9 mouse cellular contexts compared by ENCODE assay signal in the genomic region with DNA sequence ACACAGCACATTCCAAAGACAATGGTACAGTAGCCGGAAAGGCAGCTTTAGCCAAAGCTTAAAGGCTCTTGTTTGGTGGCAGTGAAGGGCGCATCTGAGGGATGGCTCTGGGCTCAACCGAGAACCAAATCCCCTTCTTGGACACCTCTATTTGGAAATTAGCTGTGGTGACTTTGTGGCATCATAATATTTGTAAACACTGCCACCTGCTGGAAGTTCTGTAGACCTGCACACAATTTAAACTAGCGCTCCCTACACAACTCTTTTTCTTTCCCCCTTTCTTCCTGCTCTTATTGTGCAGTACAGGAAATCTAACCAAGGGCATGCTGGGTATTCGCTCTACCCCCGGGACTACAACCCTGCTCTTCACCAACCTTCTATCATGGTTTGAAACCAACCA. TPM values are rescaled to one million over a fixed set of nuclear protein-coding genes. Genes with fewer than 3 reads are reported as not detected.
DNase-seq lines count a peak whose midpoint lies in the region; ATAC-seq and TF ChIP-seq lines count a peak whose summit lies in the region.
"Had no signal": no experiment of that assay in that cellular context is flagged by ENCODE, and none has a peak within 500 bp of the region (broad histone marks: within the 10 kb centered on the region; RNA-seq: fewer than 3 reads in every experiment).

No protein-coding gene starts in this region.

- DNase-seq in heart, postnatal 10 days = peak; percentile 37 to 69
- DNase-seq in heart, postnatal 36 days = no peak
- peak; percentile 65 for DNase-seq in induced T-regulatory cell, adult 2 months (ENCODE audit: low read depth)
- DNase-seq in ovary, adult 18-20 months (ENCODE audit: low spot score) = no peak
- DNase-seq in gastrocnemius, adult 8-10 months (ENCODE audit: low spot score in 2 of 2) = no peak

- 8% methylated on average over 6 of the region's 6 CpGs for WGBS in midbrain, embryonic 13.5 days

- H3K9ac ChIP-seq in ES-Bruce4 (ENCODE audit: low read depth, poor library complexity, severe bottlenecking) = no peak overlapping the region
- H3K9ac ChIP-seq in midbrain, embryonic 13.5 days (replicated peaks) = no peak overlapping the region

- TF ChIP-seq EP300 in ES-Bruce4 (IDR thresholded peaks at IDR 0.05; ENCODE audit: insufficient read depth, low read depth, low read length) = no peak

- peak; percentile 7 for TF ChIP-seq CTCF in ES-Bruce4 (IDR thresholded peaks at IDR 0.05; ENCODE audit: low read depth, low read length)
- peak; percentile 48; the same call in 1 of the 2 replicates for TF ChIP-seq CTCF in cortical plate, adult 2 months (IDR thresholded peaks at IDR 0.05; ENCODE audit: extremely low read depth, insufficient read depth, low read length)

- intact Hi-C loops in heart, postnatal 10 days (cut with DNase I) = loop anchor here (1.0 to 5.0 kb wide), 4 partner anchors 42 to 1032 kb away; a partner anchor contains a TSS
- intact Hi-C loops in heart, postnatal 36 days (cut with DNase I) = loop anchor here (2.0 to 5.0 kb wide), 3 partner anchors 42 to 172 kb away; a partner anchor contains a TSS

- TF ChIP-seq POLR2A in ES-Bruce4 (IDR thresholded peaks at IDR 0.05; ENCODE audit: insufficient read depth, low read length) = no peak
- TF ChIP-seq POLR2A in cortical plate, adult 2 months (IDR thresholded peaks at IDR 0.05; ENCODE audit: extremely low read depth, insufficient read depth, low read length) = no peak

- peak; percentile 82 for ATAC-seq in midbrain, embryonic 13.5 days

- no peak overlapping the region for H3K4me3 ChIP-seq in ES-Bruce4 (ENCODE audit: low read depth, low read length)
- no peak overlapping the region for H3K4me3 ChIP-seq in cortical plate, adult 2 months (ENCODE audit: insufficient read depth, low read length)
- no peak overlapping the region for H3K4me3 ChIP-seq in midbrain, embryonic 13.5 days (replicated peaks)

- peaks cover 3% of the 10 kb centered on the region for H3K4me1 ChIP-seq in ES-Bruce4 (ENCODE audit: control insufficient read depth, insufficient read depth, low read length)
- peaks cover 1% of the 10 kb centered on the region for H3K4me1 ChIP-seq in cortical plate, adult 2 months (ENCODE audit: control insufficient read depth, insufficient read depth, low read length)
- 0 out of 2 replicates have a peak, but pooled peaks cover 3% of the 10 kb centered on the region for H3K4me1 ChIP-seq in midbrain, embryonic 13.5 days (replicated peaks)

- no peaks in the 10 kb centered on the region for H3K9me3 ChIP-seq in ES-Bruce4 (replicated peaks; ENCODE audit: control insufficient read depth, insufficient read depth, low read length, poor library complexity, severe bottlenecking)
- H3K9me3 ChIP-seq in midbrain, embryonic 13.5 days = no peaks in the 10 kb centered on the region

- no peaks in the 10 kb centered on the region for H3K27me3 ChIP-seq in ES-Bruce4 (ENCODE audit: control insufficient read depth, insufficient read depth, low read length, poor library complexity, severe bottlenecking)
- peaks cover 2% of the 10 kb centered on the region; the same call in 1 of the 2 replicates for H3K27me3 ChIP-seq in midbrain, embryonic 13.5 days

- H3K4me2 ChIP-seq in midbrain, embryonic 13.5 days (replicated peaks) = no peak overlapping the region

- no peaks in the 10 kb centered on the region for H3K36me3 ChIP-seq in ES-Bruce4 (ENCODE audit: control insufficient read depth, insufficient read depth, low read length, poor library complexity, severe bottlenecking)
- no peaks in the 10 kb centered on the region for H3K36me3 ChIP-seq in midbrain, embryonic 13.5 days

- no peak overlapping the region for H3K27ac ChIP-seq in ES-Bruce4 (ENCODE audit: insufficient read depth, low read length)
- no peak overlapping the region for H3K27ac ChIP-seq in cortical plate, adult 2 months (ENCODE audit: insufficient read depth, low read length)
- no peak overlapping the region for H3K27ac ChIP-seq in midbrain, embryonic 13.5 days
- H3K27ac ChIP-seq: macrophage had no signal

RNA-seq across cellular contexts. Expression of a gene that starts 11.4 kb away (rescaled TPM):
- 1,000 to 10,000 TPM; 1,648 to 1,721 TPM for total RNA-seq in heart, postnatal 10 days (2021)
- total RNA-seq in heart, postnatal 36 days (2021) = 1,000 to 10,000 TPM; 2,735 to 2,880 TPM
- 661 and 669 TPM in 2 replicates for polyA plus RNA-seq in ES-Bruce4 (2011; ENCODE audit: insufficient read depth, insufficient read length, low read depth, missing spikeins)
- polyA plus RNA-seq in cortical plate, adult 2 months (2012; rRNA removed) = 1,109 and 1,198 TPM in 2 replicates
- 466 and 473 TPM in 2 replicates for polyA plus RNA-seq in midbrain, embryonic 13.5 days (2015; fragmentation: Nextera tagmentation; extraction: Ambion mirVana)
- total RNA-seq in gastrocnemius, adult 8-10 months (2022) = 100 to 1,000 TPM; 332 to 451 (median 374) TPM

RNA-seq across cellular contexts. Expression of a gene that starts 46.2 kb away (rescaled TPM):
- total RNA-seq in heart, postnatal 10 days (2021) = under 1 TPM in 1 of 2 experiments, not detected in 1; 0.19 TPM
- total RNA-seq in heart, postnatal 36 days (2021) = under 1 TPM in 1 of 2 experiments, not detected in 1; 0.50 TPM
- polyA plus RNA-seq in ES-Bruce4 (2011; ENCODE audit: insufficient read depth, insufficient read length, low read depth, missing spikeins) = not detected in 2 replicates
- polyA plus RNA-seq in cortical plate, adult 2 months (2012; rRNA removed) = 0.13 TPM in 1 of 2 replicates, not detected in the other
- 0.05 TPM in 1 of 2 replicates, not detected in the other for polyA plus RNA-seq in midbrain, embryonic 13.5 days (2015; fragmentation: Nextera tagmentation; extraction: Ambion mirVana)
- total RNA-seq in gastrocnemius, adult 8-10 months (2022) = under 1 TPM in 2 of 4 experiments, not detected in 2; 0.16 to 0.18 TPM
- polyA plus RNA-seq: macrophage had no signal

RNA-seq across cellular contexts. Expression of a gene that starts 52.3 kb away (rescaled TPM):
- total RNA-seq in heart, postnatal 10 days (2021) = 10 to 100 TPM; 40.4 to 46.7 TPM
- total RNA-seq in heart, postnatal 36 days (2021) = 10 to 100 TPM; 28.3 to 31.3 TPM
- polyA plus RNA-seq in ES-Bruce4 (2011; ENCODE audit: insufficient read depth, insufficient read length, low read depth, missing spikeins) = not detected in 2 replicates
- 5.1 and 5.6 TPM in 2 replicates for polyA plus RNA-seq in cortical plate, adult 2 months (2012; rRNA removed)
- 11.0 and 11.4 TPM in 2 replicates for polyA plus RNA-seq in midbrain, embryonic 13.5 days (2015; fragmentation: Nextera tagmentation; extraction: Ambion mirVana)
- total RNA-seq in gastrocnemius, adult 8-10 months (2022) = 1 to 10 TPM; 2.9 to 9.0 (median 6.3) TPM
- polyA plus RNA-seq: macrophage had no signal

Comparison
In these comparisons a context has a peak if more than half of its experiments do, and no peak if none do; other contexts are left out.
1. DNase-seq: peak in heart, postnatal 10 days (2 of 2) and induced T-regulatory cell, adult 2 months (single experiment); none in heart, postnatal 36 days (0 of 2), ovary, adult 18-20 months (single experiment) and gastrocnemius, adult 8-10 months (0 of 2).